Mouse (Mus musculus) heart, embryonic 13.5 days (tissue): Measurements from ENCODE around the gene Gdpd3. TPM values are rescaled to one million over a fixed set of nuclear protein-coding genes. Genes with fewer than 3 reads are reported as not detected.

ENCODE experiments used
- polyA plus RNA-seq: library from polyadenylated mRNA; unstranded; fragments of >200 nt; fragmentation: Nextera tagmentation; extraction: Ambion mirVana; gene quantifications from 2 replicates; pipeline ENCODE4 v1.2.1, GENCODE M21; 2015

Gdpd3 gene
- polyA plus RNA-seq, 1 experiment from 2014 or later, result 1.2 TPM

Other genes starting within 250 kb of the Gdpd3 start
- 129 and 135 TPM in 2 replicates for gene Eif3c, start 199.9 kb upstream of the Gdpd3 start, polyA plus RNA-seq
- 0.15 and 0.33 TPM in 2 replicates for gene Apobr, start 181.4 kb upstream of the Gdpd3 start, polyA plus RNA-seq
- 19.4 and 22.1 TPM in 2 replicates for gene Cln3, start 180.5 kb upstream of the Gdpd3 start, polyA plus RNA-seq
- not detected in 2 replicates for gene Il27, start 171.4 kb upstream of the Gdpd3 start, polyA plus RNA-seq
- gene Nupr1, start 135.5 kb upstream of the Gdpd3 start, polyA plus RNA-seq, result 6.2 and 9.3 TPM in 2 replicates
- gene Sgf29, start 117.0 kb upstream of the Gdpd3 start, polyA plus RNA-seq, result 27.7 and 28.8 TPM in 2 replicates
- 5.8 and 6.2 TPM in 2 replicates for gene Sult1a1, start 89.9 kb upstream of the Gdpd3 start, polyA plus RNA-seq
- 109 and 124 TPM in 2 replicates for gene Bola2, start 70.9 kb upstream of the Gdpd3 start, polyA plus RNA-seq
- gene Slx1b, start 70.5 kb upstream of the Gdpd3 start, polyA plus RNA-seq, result 6.9 and 7.1 TPM in 2 replicates
- gene Coro1a, start 58.5 kb upstream of the Gdpd3 start, polyA plus RNA-seq, result 11.8 and 16.6 TPM in 2 replicates
- gene Mapk3, start 6.7 kb upstream of the Gdpd3 start, polyA plus RNA-seq, result 57.5 and 65.5 TPM in 2 replicates
- gene Ypel3, start 10.6 kb downstream of the Gdpd3 start, polyA plus RNA-seq, result 79.1 and 86.2 TPM in 2 replicates
- gene Tbx6, start 15.1 kb downstream of the Gdpd3 start, polyA plus RNA-seq, result 0.32 and 0.33 TPM in 2 replicates
- gene Ppp4c, start 26.2 kb downstream of the Gdpd3 start, polyA plus RNA-seq, result 151 and 166 TPM in 2 replicates
- 0.29 and 0.32 TPM in 2 replicates for gene Fam57b, start 31.3 kb downstream of the Gdpd3 start, polyA plus RNA-seq
- gene 4930451I11Rik, start 65.3 kb downstream of the Gdpd3 start, polyA plus RNA-seq, result not detected in 2 replicates
- gene Doc2a, start 81.1 kb downstream of the Gdpd3 start, polyA plus RNA-seq, result 0.15 and 0.17 TPM in 2 replicates
- gene Hirip3, start 95.6 kb downstream of the Gdpd3 start, polyA plus RNA-seq, result 18.8 and 23.1 TPM in 2 replicates
- gene Ino80e, start 96.0 kb downstream of the Gdpd3 start, polyA plus RNA-seq, result 55.6 and 55.8 TPM in 2 replicates
- 31.8 and 32.1 TPM in 2 replicates for gene Taok2, start 118.4 kb downstream of the Gdpd3 start, polyA plus RNA-seq
- gene Tmem219, start 156.6 kb downstream of the Gdpd3 start, polyA plus RNA-seq, result 20.4 and 21.5 TPM in 2 replicates
- 13.1 and 14.0 TPM in 2 replicates for gene Kctd13, start 162.5 kb downstream of the Gdpd3 start, polyA plus RNA-seq
- 0.20 TPM in 2 replicates for gene Asphd1, start 183.2 kb downstream of the Gdpd3 start, polyA plus RNA-seq
- gene Sez6l2, start 184.2 kb downstream of the Gdpd3 start, polyA plus RNA-seq, result 0.19 and 0.73 TPM in 2 replicates
- gene Cdipt, start 209.6 kb downstream of the Gdpd3 start, polyA plus RNA-seq, result 69.5 and 79.9 TPM in 2 replicates
- 0.59 and 1.7 TPM in 2 replicates for gene Cdiptos, start 209.8 kb downstream of the Gdpd3 start, polyA plus RNA-seq
- 11.2 and 11.9 TPM in 2 replicates for gene Mvp, start 248.3 kb downstream of the Gdpd3 start, polyA plus RNA-seq